Mouse (Mus musculus): Measurements from ENCODE around the gene Mcemp1. TPM values are rescaled to one million over a fixed set of nuclear protein-coding genes. Genes with fewer than 3 reads are reported as not detected.

Mcemp1 gene
- polyA plus RNA-seq, 1 experiment = 0.29 TPM

- no peak for TF ChIP-seq POLR2A (IDR thresholded peaks at IDR 0.05; ENCODE audit: borderline replicate concordance, extremely low read depth, insufficient read depth, insufficient read length, poor library complexity, severe bottlenecking)
- TF ChIP-seq CTCF (IDR thresholded peaks at IDR 0.05; ENCODE audit: borderline replicate concordance, extremely low read depth, insufficient read depth, insufficient read length) = no peak
- DNase-seq (ENCODE audit: low read depth) = no peak
Observed at GRCm38 (mm10) chr8:3674671-3675070, 9.1 kb downstream of the Mcemp1 start.

GRCm38 (mm10) chr8:3676131-3676992 lies 10.8 kb downstream of the Mcemp1 start, which contains the start of gene Trappc5:
Trappc5 (plus strand) TSS chr8:3676299.
- peak; percentile 97 for DNase-seq (ENCODE audit: low read depth)
- TF ChIP-seq CTCF (IDR thresholded peaks at IDR 0.05; ENCODE audit: borderline replicate concordance, extremely low read depth, insufficient read depth, insufficient read length) = peak; percentile 98
- peak; percentile 57; the same call in 1 of the 2 replicates for TF ChIP-seq POLR2A (IDR thresholded peaks at IDR 0.05; ENCODE audit: borderline replicate concordance, extremely low read depth, insufficient read depth, insufficient read length, poor library complexity, severe bottlenecking)

GRCm38 (mm10) chr8:3676993-3677579 lies 11.5 kb downstream of the Mcemp1 start:
- TF ChIP-seq CTCF (IDR thresholded peaks at IDR 0.05; ENCODE audit: borderline replicate concordance, extremely low read depth, insufficient read depth, insufficient read length) (no peak), POLR2A (IDR thresholded peaks at IDR 0.05; ENCODE audit: borderline replicate concordance, extremely low read depth, insufficient read depth, insufficient read length, poor library complexity, severe bottlenecking) (no peak)
- peak; percentile 11 for DNase-seq (ENCODE audit: low read depth)

- DNase-seq (ENCODE audit: low read depth) = no peak
- TF ChIP-seq POLR2A (IDR thresholded peaks at IDR 0.05; ENCODE audit: borderline replicate concordance, extremely low read depth, insufficient read depth, insufficient read length, poor library complexity, severe bottlenecking) (no peak), CTCF (IDR thresholded peaks at IDR 0.05; ENCODE audit: borderline replicate concordance, extremely low read depth, insufficient read depth, insufficient read length) (no peak)
Observed at GRCm38 (mm10) chr8:3678831-3679230, 13.3 kb downstream of the Mcemp1 start.

GRCm38 (mm10) chr8:3679236-3679635 lies 13.7 kb downstream of the Mcemp1 start:
- TF ChIP-seq POLR2A (IDR thresholded peaks at IDR 0.05; ENCODE audit: borderline replicate concordance, extremely low read depth, insufficient read depth, insufficient read length, poor library complexity, severe bottlenecking) (no peak), CTCF (IDR thresholded peaks at IDR 0.05; ENCODE audit: borderline replicate concordance, extremely low read depth, insufficient read depth, insufficient read length) (no peak)
- DNase-seq (ENCODE audit: low read depth) = no peak

GRCm38 (mm10) chr8:3679656-3680055 lies 14.1 kb downstream of the Mcemp1 start:
- no peak for DNase-seq (ENCODE audit: low read depth)
- TF ChIP-seq POLR2A (IDR thresholded peaks at IDR 0.05; ENCODE audit: borderline replicate concordance, extremely low read depth, insufficient read depth, insufficient read length, poor library complexity, severe bottlenecking) = no peak
- TF ChIP-seq CTCF (IDR thresholded peaks at IDR 0.05; ENCODE audit: borderline replicate concordance, extremely low read depth, insufficient read depth, insufficient read length) = no peak

- TF ChIP-seq POLR2A (IDR thresholded peaks at IDR 0.05; ENCODE audit: borderline replicate concordance, extremely low read depth, insufficient read depth, insufficient read length, poor library complexity, severe bottlenecking) (no peak), CTCF (IDR thresholded peaks at IDR 0.05; ENCODE audit: borderline replicate concordance, extremely low read depth, insufficient read depth, insufficient read length) (no peak)
- no peak for DNase-seq (ENCODE audit: low read depth)
Observed at GRCm38 (mm10) chr8:3682435-3682834, 16.9 kb downstream of the Mcemp1 start.

GRCm38 (mm10) chr8:3683408-3684176 lies 18.0 kb downstream of the Mcemp1 start:
- TF ChIP-seq POLR2A (IDR thresholded peaks at IDR 0.05; ENCODE audit: borderline replicate concordance, extremely low read depth, insufficient read depth, insufficient read length, poor library complexity, severe bottlenecking) (no peak), CTCF (IDR thresholded peaks at IDR 0.05; ENCODE audit: borderline replicate concordance, extremely low read depth, insufficient read depth, insufficient read length) (no peak)
- DNase-seq (ENCODE audit: low read depth) = no peak

- TF ChIP-seq POLR2A (IDR thresholded peaks at IDR 0.05; ENCODE audit: borderline replicate concordance, extremely low read depth, insufficient read depth, insufficient read length, poor library complexity, severe bottlenecking) (no peak), CTCF (IDR thresholded peaks at IDR 0.05; ENCODE audit: borderline replicate concordance, extremely low read depth, insufficient read depth, insufficient read length) (no peak)
- no peak for DNase-seq (ENCODE audit: low read depth)
Observed at GRCm38 (mm10) chr8:3684530-3684929, 19.0 kb downstream of the Mcemp1 start.

GRCm38 (mm10) chr8:3685422-3685821 lies 19.9 kb downstream of the Mcemp1 start:
- DNase-seq (ENCODE audit: low read depth) = no peak
- TF ChIP-seq POLR2A (IDR thresholded peaks at IDR 0.05; ENCODE audit: borderline replicate concordance, extremely low read depth, insufficient read depth, insufficient read length, poor library complexity, severe bottlenecking) = no peak
- no peak for TF ChIP-seq CTCF (IDR thresholded peaks at IDR 0.05; ENCODE audit: borderline replicate concordance, extremely low read depth, insufficient read depth, insufficient read length)

GRCm38 (mm10) chr8:3687537-3687936 lies 22.0 kb downstream of the Mcemp1 start:
- no peak for DNase-seq (ENCODE audit: low read depth)
- TF ChIP-seq CTCF (IDR thresholded peaks at IDR 0.05; ENCODE audit: borderline replicate concordance, extremely low read depth, insufficient read depth, insufficient read length) (no peak), POLR2A (IDR thresholded peaks at IDR 0.05; ENCODE audit: borderline replicate concordance, extremely low read depth, insufficient read depth, insufficient read length, poor library complexity, severe bottlenecking) (no peak)
